Mouse (Mus musculus) liver, embryonic 14.5 days (tissue): ENCODE data around the gene Col2a1.

Experiments
- CTCF ChIP-seq: IDR thresholded peaks from 2 replicates; pipeline ENCODE4 v1.5.1; 2016; ENCODE audit warnings: antibody characterized with exemption, low read depth, control low read depth
- EP300 ChIP-seq: IDR thresholded peaks from 2 replicates; pipeline ENCODE4 v1.6.1; 2016; ENCODE audit warnings: antibody characterized with exemption, low read depth

GRCm38 (mm10) chr15:98035076-98035755 is 30.7 kb upstream of the Col2a1 start:
- no peak for TF ChIP-seq CTCF
- TF ChIP-seq EP300, result no peak
